Mouse (Mus musculus) CH12.LX (cell line): ENCODE measurements around the gene Hsp90ab1. TPM values are rescaled to one million over a fixed set of nuclear protein-coding genes. Genes with fewer than 3 reads are reported as not detected.

Source experiments
- DNase-seq: peaks from one replicate; pipeline ENCODE4 v3.0.0-alpha.2; 2013; ENCODE audit errors: extremely low read depth
- H3K27ac ChIP-seq: 2 replicates; pipeline ENCODE4 v1.5.1; 2012; ENCODE audit warnings: low read depth, mild to moderate bottlenecking, control low read depth, moderate library complexity; ENCODE audit not compliant: insufficient read depth
- H3K27me3 ChIP-seq: replicated peaks from 2 replicates; pipeline ENCODE3; 2012; ENCODE audit warnings: inconsistent platforms
- H3K36me3 ChIP-seq, 2 experiments: replicated peaks in 1 of 2; 2 replicates each; pipeline versions ENCODE3 to v1.6.1; 2012; ENCODE audit warnings: inconsistent platforms in 1 of 2, low read length in 1 of 2, mild to moderate bottlenecking in 1 of 2, mixed read lengths in 1 of 2, moderate library complexity in 1 of 2; ENCODE audit not compliant: control insufficient read depth in 1 of 2, insufficient read depth in 1 of 2
- H3K4me1 ChIP-seq, 2 experiments: 2 replicates each; pipeline ENCODE4 v1.6.1; 2012; ENCODE audit warnings: inconsistent platforms in 1 of 2, moderate library complexity in 1 of 2; ENCODE audit not compliant: insufficient read depth in 2 of 2, control insufficient read depth in 1 of 2
- H3K4me2 ChIP-seq: 2 replicates; pipeline ENCODE4 v1.6.1; 2012; ENCODE audit warnings: low read depth, mild to moderate bottlenecking, control low read depth; ENCODE audit not compliant: poor library complexity, insufficient read depth, severe bottlenecking
- H3K4me3 ChIP-seq, 3 experiments: fragments of 150-350 bp in 1 of 3; sonication (generic) in 1 of 3; replicated peaks in 1 of 3; 2 replicates each; pipeline versions ENCODE3 to v1.5.1; 2011 to 2012; ENCODE audit warnings: low read depth in 2 of 3, low read length in 2 of 3, mild to moderate bottlenecking in 2 of 3, moderate library complexity in 2 of 3, control low read depth in 1 of 3, improper control_type of control experiment in 1 of 3, inconsistent platforms in 1 of 3, mixed read lengths in 1 of 3; ENCODE audit not compliant: poor library complexity in 1 of 3
- H3K79me2 ChIP-seq: replicated peaks from 2 replicates; pipeline ENCODE4 v1.6.1; 2012; ENCODE audit warnings: mild to moderate bottlenecking, moderate library complexity; ENCODE audit not compliant: control insufficient read depth, poor library complexity, insufficient read depth, severe bottlenecking; ENCODE audit errors: extremely low read depth
- H3K9ac ChIP-seq: 2 replicates; pipeline ENCODE4 v1.6.1; 2012; ENCODE audit warnings: low read depth, mild to moderate bottlenecking, control low read depth, moderate library complexity; ENCODE audit not compliant: insufficient read depth
- H3K9me3 ChIP-seq: replicated peaks from 2 replicates; pipeline ENCODE3; 2012; ENCODE audit warnings: low read length, inconsistent platforms, mixed read lengths
- BHLHE40 ChIP-seq: IDR thresholded peaks from 2 replicates; pipeline ENCODE4 v1.6.1; 2011; ENCODE audit warnings: mild to moderate bottlenecking, low read depth, low read length, improper control_type of control experiment
- CHD1 ChIP-seq: IDR thresholded peaks from 2 replicates; pipeline ENCODE4 v1.6.1; 2012; ENCODE audit warnings: low read depth, low read length, improper control_type of control experiment, inconsistent platforms
- CTCF ChIP-seq, 2 experiments: IDR thresholded peaks in 1 of 2; conservative IDR thresholded peaks in 1 of 2; 2 replicates each; pipeline ENCODE4 v1.5.1; 2011 to 2012; ENCODE audit warnings: low read depth in 2 of 2, low read length in 2 of 2, improper control_type of control experiment in 1 of 2, inconsistent platforms in 1 of 2, mild to moderate bottlenecking in 1 of 2, moderate library complexity in 1 of 2
- E2F4 ChIP-seq: IDR thresholded peaks from 2 replicates; pipeline ENCODE4 v1.6.1; 2011; ENCODE audit warnings: low read depth, low read length, improper control_type of control experiment; ENCODE audit not compliant: insufficient replicate concordance
- ELF1 ChIP-seq: IDR thresholded peaks from 2 replicates; pipeline ENCODE4 v1.6.1; 2014; ENCODE audit warnings: low read depth, mild to moderate bottlenecking, inconsistent platforms, low read length, improper control_type of control experiment
- HCFC1 ChIP-seq: IDR thresholded peaks from 2 replicates; pipeline ENCODE4 v1.6.1; 2012; ENCODE audit warnings: low read depth, mild to moderate bottlenecking, inconsistent platforms, low read length, improper control_type of control experiment
- IRF4 ChIP-seq: IDR thresholded peaks from 2 replicates; pipeline ENCODE4 v1.6.1; 2014; ENCODE audit warnings: low read depth, mild to moderate bottlenecking, inconsistent platforms, low read length, improper control_type of control experiment
- JUN ChIP-seq: IDR thresholded peaks from 2 replicates; pipeline ENCODE4 v1.6.1; 2011; ENCODE audit warnings: low read depth, mild to moderate bottlenecking, low read length, improper control_type of control experiment, moderate library complexity; ENCODE audit not compliant: insufficient read depth
- MAFK ChIP-seq: IDR thresholded peaks from 2 replicates; pipeline ENCODE4 v1.6.1; 2011; ENCODE audit warnings: low read length, improper control_type of control experiment; ENCODE audit not compliant: insufficient replicate concordance
- MAX ChIP-seq: IDR thresholded peaks from 2 replicates; pipeline ENCODE4 v1.6.1; 2011; ENCODE audit warnings: low read length, improper control_type of control experiment
- MEF2A ChIP-seq: IDR thresholded peaks from 2 replicates; pipeline ENCODE4 v1.6.1; 2014; ENCODE audit warnings: low read depth, mild to moderate bottlenecking, inconsistent platforms, low read length, improper control_type of control experiment, borderline replicate concordance
- MXI1 ChIP-seq: IDR thresholded peaks from 2 replicates; pipeline ENCODE4 v1.6.1; 2011; ENCODE audit warnings: mild to moderate bottlenecking, low read depth, low read length, improper control_type of control experiment
- MYC ChIP-seq: IDR thresholded peaks from 2 replicates; pipeline ENCODE4 v1.6.1; 2011; ENCODE audit warnings: low read depth, mild to moderate bottlenecking, improper control_type of control experiment, low read length
- NELFE ChIP-seq: IDR thresholded peaks from 2 replicates; pipeline ENCODE4 v1.6.1; 2011; ENCODE audit warnings: low read depth, low read length, improper control_type of control experiment
- NRF1 ChIP-seq: IDR thresholded peaks from 2 replicates; pipeline ENCODE4 v1.6.1; 2014; ENCODE audit warnings: low read depth, mild to moderate bottlenecking, inconsistent platforms, low read length, improper control_type of control experiment, moderate library complexity
- PAX5 ChIP-seq: IDR thresholded peaks from 2 replicates; pipeline ENCODE4 v1.6.1; 2012; ENCODE audit warnings: low read length, inconsistent platforms, mixed read lengths
- POLR2A ChIP-seq: IDR thresholded peaks from 2 replicates; pipeline ENCODE4 v1.6.1; 2011; ENCODE audit warnings: low read depth, mild to moderate bottlenecking, improper control_type of control experiment, low read length
- RAD21 ChIP-seq: IDR thresholded peaks from 2 replicates; pipeline ENCODE4 v1.6.1; 2011; ENCODE audit warnings: low read depth, mild to moderate bottlenecking, low read length, improper control_type of control experiment, moderate library complexity
- RCOR1 ChIP-seq: conservative IDR thresholded peaks from 2 replicates; pipeline ENCODE4 v1.6.1; 2012; ENCODE audit warnings: low read depth, mild to moderate bottlenecking, inconsistent platforms, low read length, improper control_type of control experiment
- SIN3A ChIP-seq: IDR thresholded peaks from 2 replicates; pipeline ENCODE4 v1.6.1; 2012; ENCODE audit warnings: low read length, improper control_type of control experiment, inconsistent platforms
- UBTF ChIP-seq: IDR thresholded peaks from 2 replicates; pipeline ENCODE4 v1.6.1; 2012; ENCODE audit warnings: low read depth, mild to moderate bottlenecking, inconsistent platforms, low read length, improper control_type of control experiment, moderate library complexity
- USF1 ChIP-seq: IDR thresholded peaks from 2 replicates; pipeline ENCODE4 v1.6.1; 2014; ENCODE audit warnings: low read depth, mild to moderate bottlenecking, inconsistent platforms, low read length, improper control_type of control experiment
- dilution Hi-C: fragments of 300-500 bp; cut with MboI; formaldehyde crosslinking; loops from 2 replicates; pipeline ENCODE4 v1.14.3; 2020; ENCODE audit warnings: low sequenced_read_pairs; ENCODE audit not compliant: extremely low pct_unique_long_range_greater_than_20kb, extremely low pct_ligation_motif_present
- in situ Hi-C: fragments of 300-500 bp; cut with MboI; formaldehyde crosslinking; loops from 3 replicates; pipeline ENCODE4 v1.14.3; 2019; ENCODE audit warnings: low sequenced_read_pairs, low pct_ligation_motif_present, low pct_unique_long_range_greater_than_20kb, mixed read lengths
- polyA plus RNA-seq: library from polyadenylated mRNA; unstranded; fragments of >175 nt; gene quantifications from 2 replicates; pipeline ENCODE4 v1.2.1, GENCODE M21; 2012; ENCODE audit warnings: low read depth; ENCODE audit not compliant: insufficient read length
- total RNA-seq, 2 experiments: library from RNA; depleted of rRNA; stranded (reverse); fragments of 300-350 nt in 1 of 2; fragments of >200 nt in 1 of 2; gene quantifications; 2 replicates each; pipeline ENCODE4 v1.2.3; 2012 to 2014

Gene Hsp90ab1
- total and polyA plus RNA-seq, 3 experiments, result 790 to 4,858 (median 1,180) TPM

GRCm38 (mm10) chr17:45594881-45595735, 22.0 kb upstream of the Hsp90ab1 start:
- Histone ChIP-seq H3K9me3 (no peaks in the 10 kb centered on the region), H3K4me3 (peak overlapping the region; percentile 63 to 87 (median 75)), H3K79me2 (0 out of 2 replicates have a peak, but pooled peaks cover 3% of the 10 kb centered on the region), H3K9ac (peak overlapping the region; percentile 23), H3K27me3 (no peaks in the 10 kb centered on the region), H3K4me2 (peak overlapping the region; percentile 72), H3K36me3 (peaks cover 3 to 18% of the 10 kb centered on the region in 2 experiments), H3K4me1 (peaks cover 22 to 63% of the 10 kb centered on the region in 2 experiments), H3K27ac (no peak overlapping the region)
- no peak for DNase-seq
- dilution Hi-C loops, result no loop called here
- TF ChIP-seq SIN3A, result peak; percentile 38; the same call in 1 of the 2 replicates
- TF ChIP-seq MAFK, result no peak
- TF ChIP-seq USF1, result no peak
- peak; percentile 82 for TF ChIP-seq MYC
- peak; percentile 93 for TF ChIP-seq BHLHE40
- peak; percentile 94 for TF ChIP-seq MXI1
- TF ChIP-seq ELF1, result 0 out of 2 replicates have a peak, but pooled peaks have one; percentile 6
- TF ChIP-seq MAX, result peak; percentile 84
- peak; percentile 66 for TF ChIP-seq NELFE
- TF ChIP-seq POLR2A, result peak; percentile 81
- peak; percentile 23; the same call in 1 of the 2 replicates for TF ChIP-seq E2F4
- no peak for TF ChIP-seq NRF1
- 0 out of 2 replicates have a peak, but pooled peaks have one; percentile 51 for TF ChIP-seq UBTF
- in situ Hi-C loops, result no loop called here

GRCm38 (mm10) chr17:45594195-45594594, 21.1 kb upstream of the Hsp90ab1 start:
- Histone ChIP-seq H3K9me3 (no peaks in the 10 kb centered on the region), H3K9ac (peak overlapping the region; percentile 23; the same call in 1 of the 2 replicates), H3K4me3 (peak overlapping the region; percentile 63 to 87 (median 75)), H3K79me2 (0 out of 2 replicates have a peak, but pooled peaks cover 3% of the 10 kb centered on the region), H3K27me3 (no peaks in the 10 kb centered on the region), H3K4me2 (peak overlapping the region; percentile 72), H3K27ac (no peak overlapping the region), H3K4me1 (peaks cover 22 to 63% of the 10 kb centered on the region in 2 experiments), H3K36me3 (peaks cover 11 to 27% of the 10 kb centered on the region in 2 experiments)
- in situ Hi-C loops, result no loop called here
- dilution Hi-C loops, result no loop called here
- TF ChIP-seq RAD21, result no peak
- TF ChIP-seq MAX, result no peak
- no peak for TF ChIP-seq CTCF (conservative IDR thresholded peaks at IDR 0.05 in 1 of 2, IDR thresholded peaks at IDR 0.05 in 1 of 2; ENCODE audit: low read depth in 2 of 2, low read length in 2 of 2)
- no peak for TF ChIP-seq JUN
- no peak for TF ChIP-seq PAX5
- no peak for TF ChIP-seq CHD1
- no peak for TF ChIP-seq MYC
- no peak for TF ChIP-seq MAFK
- no peak for TF ChIP-seq RCOR1
- no peak for TF ChIP-seq NRF1
- no peak for TF ChIP-seq MEF2A
- TF ChIP-seq HCFC1, result no peak
- no peak for TF ChIP-seq E2F4
- no peak for TF ChIP-seq USF1
- TF ChIP-seq IRF4, result no peak
- no peak for DNase-seq
